Comparison of ENCODE assay signal across 8 mouse cellular contexts in genomic region chr8:102784835-102785455, GRCm38 (mm10). TPM values are rescaled to one million over a fixed set of nuclear protein-coding genes. Genes with fewer than 3 reads are reported as not detected.
A peak's percentile ranks its signal among the peaks of the same experiment; 100 is the strongest.
DNase-seq lines count a peak whose midpoint lies in the region; ATAC-seq and TF ChIP-seq lines count a peak whose summit lies in the region.

No protein-coding gene starts in this region.

- peak; percentile 95 for DNase-seq in Muller cell, postnatal 12 days (ENCODE audit: inconsistent ontology term)
- DNase-seq in cerebellum, postnatal 36 days, result peak; percentile 30 to 40
- peak; percentile 70 for DNase-seq in gastrocnemius, postnatal 10 days
- DNase-seq in left cerebral cortex, postnatal 14 days (ENCODE audit: low spot score in 2 of 2), result peak; percentile 65 to 70
- DNase-seq in midbrain, embryonic 10.5 days (ENCODE audit: low spot score), result peak; percentile 84
- DNase-seq in MN1 (ENCODE audit: low spot score), result no peak

- TF ChIP-seq POLR2A in small intestine, adult 2 months (IDR thresholded peaks at IDR 0.05; ENCODE audit: low read depth, low read length), result no peak; the same call in 1 of the 2 replicates

- H3K27ac ChIP-seq in intestine, embryonic 15.5 days, result peak overlapping the region; percentile 96
- H3K27ac ChIP-seq in midbrain, embryonic 10.5 days (replicated peaks), result peak overlapping the region; percentile 92
- H3K27ac ChIP-seq in small intestine, adult 2 months (ENCODE audit: insufficient read depth, low read depth, low read length), result peak overlapping the region; percentile 46; the same call in 1 of the 2 replicates

- peaks cover 16% of the 10 kb centered on the region for H3K27me3 ChIP-seq in intestine, embryonic 15.5 days (replicated peaks)
- peaks cover 68% of the 10 kb centered on the region for H3K27me3 ChIP-seq in midbrain, embryonic 10.5 days (ENCODE audit: low read depth, poor library complexity, severe bottlenecking)
- peaks cover 20% of the 10 kb centered on the region for H3K27me3 ChIP-seq in small intestine, adult 2 months (ENCODE audit: control insufficient read depth, insufficient read depth, low read length)

- no peaks in the 10 kb centered on the region for H3K9me3 ChIP-seq in intestine, embryonic 15.5 days
- no peaks in the 10 kb centered on the region for H3K9me3 ChIP-seq in midbrain, embryonic 10.5 days (replicated peaks)

- H3K9ac ChIP-seq in intestine, embryonic 15.5 days, result peak overlapping the region; percentile 88

- H3K4me2 ChIP-seq in intestine, embryonic 15.5 days (replicated peaks), result peak overlapping the region; percentile 77

- peaks cover 10% of the 10 kb centered on the region; the same call in 1 of the 2 replicates for H3K4me1 ChIP-seq in intestine, embryonic 15.5 days (replicated peaks)
- peaks cover 41% of the 10 kb centered on the region for H3K4me1 ChIP-seq in midbrain, embryonic 10.5 days
- H3K4me1 ChIP-seq in small intestine, adult 2 months (ENCODE audit: control insufficient read depth, insufficient read depth, insufficient read length, low read length), result no peaks in the 10 kb centered on the region

- ATAC-seq in intestine, embryonic 15.5 days, result peak; percentile 86

- no peaks in the 10 kb centered on the region for H3K36me3 ChIP-seq in intestine, embryonic 15.5 days
- no peaks in the 10 kb centered on the region for H3K36me3 ChIP-seq in midbrain, embryonic 10.5 days
- H3K36me3 ChIP-seq in small intestine, adult 2 months (ENCODE audit: control insufficient read depth, insufficient read depth, low read length), result no peaks in the 10 kb centered on the region

- no peak for TF ChIP-seq CTCF in small intestine, adult 2 months (IDR thresholded peaks at IDR 0.05; ENCODE audit: extremely low read depth, insufficient read length, insufficient replicate concordance, low read depth, low read length)

- intact Hi-C loops in left cerebral cortex, postnatal 14 days (cut with DNase I), result loop anchor here (5.0 to 10.0 kb wide), 7 partner anchors 290 to 1840 kb away; no protein-coding TSS in a partner anchor

- WGBS in intestine, embryonic 15.5 days, result under 1% methylated on average over 51 of the region's 55 CpGs
- WGBS in midbrain, embryonic 10.5 days, result under 1% methylated on average over 49 of the region's 55 CpGs
- 1% methylated on average over 46 of the region's 55 CpGs for WGBS in small intestine, adult 2 months

- H3K4me3 ChIP-seq in intestine, embryonic 15.5 days (replicated peaks), result peak overlapping the region; percentile 68
- peak overlapping the region; percentile 79 for H3K4me3 ChIP-seq in midbrain, embryonic 10.5 days
- H3K4me3 ChIP-seq in small intestine, adult 2 months (ENCODE audit: low read depth, low read length), result peak overlapping the region; percentile 64

RNA-seq across cellular contexts. Expression of gene Cdh11, which starts 0.5 kb away (rescaled TPM):
- 10 to 100 TPM; 15.7 to 29.0 TPM for total RNA-seq in gastrocnemius, postnatal 10 days (2021)
- polyA plus RNA-seq in intestine, embryonic 15.5 days (2015; fragmentation: Nextera tagmentation; extraction: Ambion mirVana), result 73.4 and 73.7 TPM in 2 replicates
- total RNA-seq in left cerebral cortex, postnatal 14 days (2021), result 10 to 100 TPM; 68.8 to 74.1 TPM
- 55.2 and 59.2 TPM in 2 replicates for polyA plus RNA-seq in midbrain, embryonic 10.5 days (2016; fragmentation: Nextera tagmentation; extraction: Ambion mirVana)
- 1.6 and 4.1 TPM in 2 replicates for polyA plus RNA-seq in small intestine, adult 2 months (2012; rRNA removed)

Comparison
In these comparisons a context has a peak if more than half of its experiments do, and no peak if none do; other contexts are left out.
1. H3K27ac ChIP-seq: peak in every context shown above with its lines; median percentile 96 in intestine, embryonic 15.5 days; 92 in midbrain, embryonic 10.5 days; 46 in small intestine, adult 2 months.
2. RNA of gene Cdh11, which starts 0.5 kb away (polyA plus RNA-seq): 73.4 to 73.7 TPM in intestine, embryonic 15.5 days and 55.2 to 59.2 TPM in midbrain, embryonic 10.5 days; 1.6 to 4.1 TPM in small intestine, adult 2 months; every median in the first group is over 10 times any median in the second.
3. Peak in every context shown above with its lines, with median percentiles within 50 percentile points of each other: H3K4me3 ChIP-seq.